Mouse (Mus musculus) forebrain, postnatal 0 days (tissue): ENCODE results near the gene Zfp11. TPM values are rescaled to one million over a fixed set of nuclear protein-coding genes. Genes with fewer than 3 reads are reported as not detected.

Experiments used
- ATAC-seq: fragments of 200-750 bp; cut with Nextera tagmentation; 2 replicates; pipeline ENCODE4 v1.8.0; 2017; ENCODE audit warnings: mild to moderate bottlenecking, moderate library complexity
- DNase-seq: peaks from one replicate; pipeline ENCODE4 v3.0.0-alpha.2; 2015
- H3K27ac ChIP-seq: fragments of 300-500 bp; sonication (generic); 2 replicates; pipeline ENCODE4 v1.5.1; 2014; ENCODE audit warnings: low read depth, mild to moderate bottlenecking, antibody characterized with exemption, low read length, moderate library complexity, mixed read lengths
- H3K27me3 ChIP-seq: fragments of 300-500 bp; sonication (generic); 2 replicates; pipeline ENCODE4 v1.6.1; 2014; ENCODE audit warnings: mild to moderate bottlenecking, low read length, mixed read lengths; ENCODE audit not compliant: insufficient read depth
- H3K36me3 ChIP-seq: fragments of 300-500 bp; sonication (generic); 2 replicates; pipeline ENCODE4 v1.6.1; 2014; ENCODE audit warnings: mild to moderate bottlenecking, moderate library complexity; ENCODE audit not compliant: insufficient read depth
- H3K4me1 ChIP-seq: fragments of 300-500 bp; sonication (generic); 2 replicates; pipeline ENCODE4 v1.6.1; 2014; ENCODE audit warnings: antibody characterized with exemption; ENCODE audit not compliant: insufficient read depth
- H3K4me2 ChIP-seq: fragments of 300-500 bp; sonication (generic); 2 replicates; pipeline ENCODE4 v1.6.1; 2014; ENCODE audit warnings: low read depth, mild to moderate bottlenecking, moderate library complexity
- H3K4me3 ChIP-seq: fragments of 300-500 bp; sonication (generic); 2 replicates; pipeline ENCODE4 v1.5.1; 2014; ENCODE audit warnings: low read depth, low read length, mixed read lengths
- H3K9ac ChIP-seq: fragments of 300-500 bp; sonication (generic); 2 replicates; pipeline ENCODE4 v1.6.1; 2014; ENCODE audit warnings: mild to moderate bottlenecking
- H3K9me3 ChIP-seq: fragments of 300-500 bp; sonication (generic); 2 replicates; pipeline ENCODE4 v1.6.1; 2016; ENCODE audit warnings: low read length
- CTCF ChIP-seq: sonication (generic); IDR thresholded peaks from 2 replicates; pipeline ENCODE4 v1.5.1; 2016; ENCODE audit warnings: antibody characterized with exemption, control low read depth, low read depth
- WGBS: fragments of 180-500 bp; shearing (Covaris S2); extraction: QIAGEN DNeasy Blood & Tissue Kit; methylation state at CpG from one replicate; pipeline ENCODE4 v1.1.7; 2014; 5-methylcytosine and 5-hydroxymethylcytosine counted together
- polyA plus RNA-seq: library from polyadenylated mRNA; unstranded; fragments of >200 nt; fragmentation: Nextera tagmentation; extraction: Ambion mirVana; gene quantifications from 2 replicates; pipeline ENCODE4 v1.2.1, GENCODE M21; 2015
- total RNA-seq: library from RNA; depleted of rRNA; stranded (reverse); fragments of >200 nt; gene quantifications from 2 replicates; pipeline ENCODE4 v1.2.3, GENCODE M21; 2014; rRNA removed

The Zfp11 gene
- 4.3 and 5.8 TPM in 2 replicates for total RNA-seq
- polyA plus RNA-seq, result 3.3 and 4.8 TPM in 2 replicates

DNA sequence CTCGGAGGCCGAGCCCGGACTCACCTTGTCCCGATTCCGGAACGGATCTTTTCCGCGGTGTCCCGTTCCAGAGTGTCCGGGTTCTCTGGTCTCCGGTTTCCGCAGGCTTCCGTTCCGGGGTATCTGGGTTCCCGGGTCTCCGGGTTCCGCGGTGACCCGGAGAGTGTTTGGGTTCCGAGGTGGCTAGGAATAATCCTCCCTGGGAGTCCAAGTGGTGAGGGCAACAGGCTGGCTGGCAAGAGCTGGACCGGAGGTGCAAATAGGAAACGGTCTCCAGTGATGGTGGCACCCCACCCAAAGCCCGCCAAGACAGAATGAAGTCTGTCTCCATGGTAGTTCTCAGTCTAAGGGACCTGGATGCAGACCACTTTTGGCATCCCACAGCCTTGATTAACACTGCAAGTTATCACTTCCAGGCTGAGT, at the start of gene Zfp11:
TSS of gene Zfp11 (minus strand) at position 64 of the 423 bp plus-strand sequence.
- 0 out of 2 replicates have a peak within 1 kb of the TSS, but pooled peaks have one; percentile 24 for H3K27ac ChIP-seq
- ATAC-seq (peak; percentile 93), DNase-seq (peak; percentile 90)
- WGBS, result under 1% methylated on average over 23 of the region's 23 CpGs
- TF ChIP-seq CTCF, result no peak
- no peaks in the 10 kb centered on the region for H3K9me3 ChIP-seq
- H3K36me3 ChIP-seq, result no peaks in the 10 kb centered on the region
- 0 out of 2 replicates have a peak, but pooled peaks cover 5% of the 10 kb centered on the region for H3K4me1 ChIP-seq
- H3K27me3 ChIP-seq, result no peaks in the 10 kb centered on the region
- peak within 1 kb of the TSS; percentile 66 for H3K4me3 ChIP-seq
- peak within 1 kb of the TSS; percentile 73 for H3K4me2 ChIP-seq
- H3K9ac ChIP-seq, result peak within 1 kb of the TSS; percentile 81

GRCm38 (mm10) chr5:129717016-129717415, 47.1 kb upstream of the Zfp11 start:
- Histone ChIP-seq H3K4me3 (no peak overlapping the region), H3K4me1 (no peaks in the 10 kb centered on the region), H3K9me3 (no peaks in the 10 kb centered on the region), H3K9ac (no peak overlapping the region), H3K36me3 (peaks cover 23% of the 10 kb centered on the region), H3K27ac (no peak overlapping the region), H3K27me3 (no peaks in the 10 kb centered on the region), H3K4me2 (no peak overlapping the region)
- WGBS, result 85% methylated on average over 9 of the region's 9 CpGs
- DNase-seq (no peak), ATAC-seq (no peak)
- no peak for TF ChIP-seq CTCF

DNA sequence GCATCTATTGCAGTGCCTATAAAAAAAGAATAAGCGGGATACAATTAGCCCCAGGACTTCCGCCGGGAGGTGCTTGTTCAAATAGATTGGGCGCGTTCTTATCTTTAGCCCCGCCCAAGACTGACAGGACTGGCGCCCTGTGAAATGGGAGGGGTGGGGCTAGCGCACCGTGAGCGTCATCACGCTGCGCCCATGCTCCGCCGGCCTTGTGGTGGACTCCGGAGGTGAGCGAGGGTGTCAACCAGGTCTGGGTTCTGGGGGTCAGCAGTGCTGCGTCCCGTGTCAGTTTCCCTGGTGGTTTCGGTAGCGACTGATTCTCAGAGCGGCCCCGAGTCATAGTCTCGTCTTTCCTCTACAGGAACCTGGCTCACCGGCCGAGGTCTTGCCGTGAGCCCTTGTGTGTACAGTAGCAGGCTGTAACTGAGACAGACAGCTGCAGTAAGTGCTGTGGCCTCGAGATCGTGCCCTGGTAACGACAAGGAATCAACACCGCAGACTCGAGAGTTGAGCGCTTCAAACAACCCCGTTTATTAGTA, 45.5 kb upstream of the Zfp11 start, which contains the start of gene Mrps17:
TSS of gene Mrps17 (plus strand) at position 172 of the 536 bp plus-strand sequence.
- Histone ChIP-seq H3K27me3 (no peaks in the 10 kb centered on the region), H3K9ac (peak within 1 kb of the TSS; percentile 88), H3K36me3 (peaks cover 23% of the 10 kb centered on the region), H3K4me3 (peak within 1 kb of the TSS; percentile 76), H3K27ac (peak within 1 kb of the TSS; percentile 62), H3K9me3 (no peaks in the 10 kb centered on the region), H3K4me1 (no peaks in the 10 kb centered on the region), H3K4me2 (peak within 1 kb of the TSS; percentile 66)
- under 1% methylated on average over 33 of the region's 33 CpGs for WGBS
- ATAC-seq, result peak; percentile 99
- TF ChIP-seq CTCF, result 0 out of 2 replicates have a peak, but pooled peaks have one; percentile 3
- DNase-seq, result peak; percentile 95

- no peaks in the 10 kb centered on the region for H3K4me1 ChIP-seq
- H3K27me3 ChIP-seq, result no peaks in the 10 kb centered on the region
- no peak for TF ChIP-seq CTCF
- ATAC-seq (no peak), DNase-seq (no peak)
- H3K4me2 ChIP-seq, result no peak within 1 kb of the TSS
- H3K27ac ChIP-seq, result no peak within 1 kb of the TSS
- no peak within 1 kb of the TSS for H3K9ac ChIP-seq
- no peaks in the 10 kb centered on the region for H3K36me3 ChIP-seq
- H3K4me3 ChIP-seq, result no peak within 1 kb of the TSS
- H3K9me3 ChIP-seq, result no peaks in the 10 kb centered on the region
- WGBS, result 83% methylated on average over 2 of the region's 2 CpGs
Measured at GRCm38 (mm10) chr5:129708412-129708811, 38.5 kb upstream of the Zfp11 start, which contains the start of gene Sept14. TSS of gene Sept14 (minus strand) at chr5:129708512.

- Histone ChIP-seq H3K9ac (no peak overlapping the region), H3K4me2 (no peak overlapping the region), H3K4me1 (no peaks in the 10 kb centered on the region), H3K27ac (no peak overlapping the region), H3K36me3 (no peaks in the 10 kb centered on the region), H3K27me3 (no peaks in the 10 kb centered on the region), H3K4me3 (no peak overlapping the region), H3K9me3 (no peaks in the 10 kb centered on the region)
- no peak for DNase-seq
- no peak for ATAC-seq
- TF ChIP-seq CTCF, result no peak
Measured at GRCm38 (mm10) chr5:129703368-129703767, 33.5 kb upstream of the Zfp11 start.

GRCm38 (mm10) chr5:129701706-129702105, 31.8 kb upstream of the Zfp11 start:
- no peaks in the 10 kb centered on the region for H3K27me3 ChIP-seq
- no peak for DNase-seq
- H3K4me3 ChIP-seq, result no peak overlapping the region
- WGBS, result 76% methylated on average over 1 of the region's 1 CpGs
- no peaks in the 10 kb centered on the region for H3K4me1 ChIP-seq
- H3K9ac ChIP-seq, result no peak overlapping the region
- no peaks in the 10 kb centered on the region for H3K9me3 ChIP-seq
- no peak for ATAC-seq
- H3K4me2 ChIP-seq, result no peak overlapping the region
- no peaks in the 10 kb centered on the region for H3K36me3 ChIP-seq
- H3K27ac ChIP-seq, result no peak overlapping the region
- no peak for TF ChIP-seq CTCF

DNA sequence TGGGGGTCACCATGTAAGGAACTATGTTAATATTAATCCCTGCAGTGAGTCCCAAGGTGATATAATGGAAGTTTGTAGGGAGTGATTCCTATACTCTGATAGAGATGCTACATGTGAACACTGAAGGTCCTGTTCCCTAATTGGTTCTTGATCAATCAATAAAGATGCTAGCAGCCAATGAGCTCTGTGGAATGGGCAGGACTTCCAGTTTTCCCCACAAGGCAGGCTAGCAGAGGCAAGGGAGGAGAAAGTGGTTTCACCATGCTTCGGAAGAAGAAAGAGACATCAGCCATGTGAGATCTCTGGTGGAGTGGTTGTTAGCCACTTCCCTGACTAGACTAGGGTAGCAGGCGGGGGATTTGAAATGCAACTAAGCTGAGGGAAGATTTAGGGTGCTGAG, 30.6 kb upstream of the Zfp11 start:
- H3K9me3 ChIP-seq, result no peaks in the 10 kb centered on the region
- 0 out of 2 replicates have a peak overlapping the region, but pooled peaks have one; percentile 17 for H3K4me2 ChIP-seq
- no peak; the same call in 1 of the 2 replicates for ATAC-seq
- H3K27me3 ChIP-seq, result no peaks in the 10 kb centered on the region
- 36% methylated on average over 2 of the region's 2 CpGs for WGBS
- no peak overlapping the region for H3K27ac ChIP-seq
- H3K4me1 ChIP-seq, result no peaks in the 10 kb centered on the region
- no peak overlapping the region for H3K9ac ChIP-seq
- no peaks in the 10 kb centered on the region for H3K36me3 ChIP-seq
- TF ChIP-seq CTCF, result no peak
- H3K4me3 ChIP-seq, result no peak overlapping the region
- peak; percentile 11 for DNase-seq
